ENCODE assay signal across 9 mouse cellular contexts in the genomic region with DNA sequence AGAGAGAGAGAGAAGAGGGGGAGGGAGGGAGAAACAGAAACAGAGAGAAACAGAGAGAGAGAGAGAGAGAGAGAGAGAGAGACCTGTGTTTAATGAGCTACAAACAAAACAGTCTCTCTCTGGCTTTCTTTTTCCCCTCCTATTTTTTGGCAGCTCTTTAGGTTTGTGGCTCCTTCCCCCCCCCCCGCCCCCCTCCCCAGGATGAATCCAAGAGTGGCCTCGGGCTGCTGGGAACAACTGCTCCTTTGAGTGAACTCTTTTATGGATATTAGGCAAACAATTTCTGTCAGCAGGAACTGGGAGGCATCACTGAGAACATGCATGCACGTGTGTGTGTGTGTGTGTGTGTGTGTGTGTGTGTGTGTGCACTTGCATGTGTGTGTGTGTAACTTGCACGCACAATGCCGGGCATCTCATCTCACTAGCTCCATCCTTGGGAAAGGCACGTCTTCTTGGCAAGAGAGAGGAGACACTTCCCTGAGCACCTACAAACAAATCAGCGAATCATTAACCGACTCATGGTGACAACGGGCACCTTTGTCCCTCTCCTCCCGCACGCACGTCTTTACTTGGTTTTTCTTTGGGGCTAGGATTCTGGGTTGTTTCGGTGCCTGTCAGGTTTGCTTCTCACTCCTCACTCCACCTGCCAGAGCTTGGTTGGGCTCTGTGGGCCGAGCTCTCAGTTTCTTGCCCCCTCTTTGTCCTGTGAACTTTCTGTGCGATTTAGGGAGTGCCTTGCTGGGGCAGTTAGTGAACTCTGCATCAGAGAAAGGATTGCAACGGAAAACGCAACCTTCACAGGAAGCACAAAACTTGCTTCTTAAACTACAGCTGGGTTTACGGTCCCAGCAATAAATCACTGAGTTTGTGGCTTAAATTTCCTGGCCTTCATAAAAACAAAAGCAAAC.
A peak's percentile ranks its signal among the peaks of the same experiment; 100 is the strongest.
DNase-seq lines count a peak whose midpoint lies in the region; ATAC-seq lines count a peak whose summit lies in the region.
"Had no signal": no experiment of that assay in that cellular context is flagged by ENCODE, and none has a peak within 500 bp of the region (broad histone marks: within the 10 kb centered on the region; RNA-seq: fewer than 3 reads in every experiment).

No protein-coding gene starts in this region.

- 0 out of 2 replicates have a peak overlapping the region, but pooled peaks have one; percentile 2 for H3K4me2 ChIP-seq in midbrain, embryonic 13.5 days (replicated peaks)

- no peak overlapping the region for H3K4me3 ChIP-seq in midbrain, embryonic 13.5 days (replicated peaks)

- no peaks in the 10 kb centered on the region for H3K27me3 ChIP-seq in midbrain, embryonic 13.5 days
- H3K27me3 ChIP-seq: CH12.LX had no signal

- peaks cover 34% of the 10 kb centered on the region for H3K4me1 ChIP-seq in midbrain, embryonic 13.5 days (replicated peaks)

- peak overlapping the region; percentile 68 for H3K27ac ChIP-seq in midbrain, embryonic 13.5 days

- peak; percentile 13; the same call in 1 of the 2 replicates for ATAC-seq in midbrain, embryonic 13.5 days

- 24% methylated on average over 18 of the region's 18 CpGs for WGBS in midbrain, embryonic 13.5 days

- H3K9me3 ChIP-seq in midbrain, embryonic 13.5 days, result no peaks in the 10 kb centered on the region

- DNase-seq in heart, adult 11 months, result peak; percentile 83
- no peak for DNase-seq in heart, adult 8-10 months (ENCODE audit: low spot score)
- DNase-seq in Muller cell, postnatal 12 days (ENCODE audit: inconsistent ontology term), result peak; percentile 60
- peak; percentile 62 for DNase-seq in induced T-regulatory cell, adult 2 months (ENCODE audit: low read depth)
- DNase-seq in cerebellum, adult 8-10 months, result no peak
- no peak for DNase-seq in cerebellum, adult 11 months
- no peak for DNase-seq in adrenal gland, postnatal 36 days

- H3K9ac ChIP-seq in midbrain, embryonic 13.5 days (replicated peaks), result no peak overlapping the region

- no peaks in the 10 kb centered on the region for H3K36me3 ChIP-seq in midbrain, embryonic 13.5 days

Comparison
In these comparisons a context has a peak if more than half of its experiments do, and no peak if none do; other contexts are left out.
1. DNase-seq: peak in heart, adult 11 months (single experiment), Muller cell, postnatal 12 days (single experiment) and induced T-regulatory cell, adult 2 months (single experiment); none in heart, adult 8-10 months (single experiment), cerebellum, adult 8-10 months (single experiment), cerebellum, adult 11 months (single experiment) and adrenal gland, postnatal 36 days (0 of 2).